Mouse (Mus musculus): ENCODE data around the gene Apopt1. TPM values are rescaled to one million over a fixed set of nuclear protein-coding genes. Genes with fewer than 3 reads are reported as not detected.
A peak's percentile ranks its signal among the peaks of the same experiment; 100 is the strongest.

Gene Apopt1
- polyA plus RNA-seq, 1 experiment from 2014 or later: 56.2 TPM

GRCm38 (mm10) chr12:111686390-111686789 lies 26.7 kb upstream of the Apopt1 start:
- no peak for ATAC-seq
- Histone ChIP-seq H3K27me3 (no peaks in the 10 kb centered on the region), H3K9ac (0 out of 2 replicates have a peak overlapping the region, but pooled peaks have one; percentile 27), H3K4me1 (peaks cover 42% of the 10 kb centered on the region), H3K4me2 (no peak overlapping the region), H3K4me3 (no peak overlapping the region), H3K36me3 (ENCODE audit: poor library complexity, severe bottlenecking) (peaks cover 29% of the 10 kb centered on the region), H3K9me3 (replicated peaks) (no peaks in the 10 kb centered on the region), H3K27ac (peak overlapping the region; percentile 92)
- 90% methylated on average over 4 of the region's 4 CpGs for WGBS

GRCm38 (mm10) chr12:111687350-111688068 lies 25.6 kb upstream of the Apopt1 start:
- 17% methylated on average over 14 of the region's 14 CpGs for WGBS
- peaks cover 53% of the 10 kb centered on the region for H3K4me1 ChIP-seq

GRCm38 (mm10) chr12:111688069-111688428 lies 25.0 kb upstream of the Apopt1 start:
- Histone ChIP-seq H3K4me2 (peak overlapping the region; percentile 20; the same call in 1 of the 2 replicates), H3K9me3 (replicated peaks) (no peaks in the 10 kb centered on the region), H3K27ac (peak overlapping the region; percentile 92), H3K4me3 (no peak overlapping the region), H3K27me3 (no peaks in the 10 kb centered on the region), H3K4me1 (peaks cover 59% of the 10 kb centered on the region), H3K9ac (peak overlapping the region; percentile 43), H3K36me3 (ENCODE audit: poor library complexity, severe bottlenecking) (peaks cover 13% of the 10 kb centered on the region)
- ATAC-seq: no peak
- WGBS: 40% methylated on average over 2 of the region's 2 CpGs

More at GRCm38 (mm10) chr12:111687350-111688068, 25.6 kb upstream of the Apopt1 start:
- Histone ChIP-seq H3K27me3 (no peaks in the 10 kb centered on the region), H3K9ac (peak overlapping the region; percentile 43), H3K4me2 (peak overlapping the region; percentile 20), H3K9me3 (replicated peaks) (no peaks in the 10 kb centered on the region), H3K36me3 (ENCODE audit: poor library complexity, severe bottlenecking) (peaks cover 18% of the 10 kb centered on the region), H3K4me3 (no peak overlapping the region), H3K27ac (peak overlapping the region; percentile 92)
- ATAC-seq: peak; percentile 79

GRCm38 (mm10) chr12:111689426-111689825 lies 23.6 kb upstream of the Apopt1 start:
- H3K27ac ChIP-seq: 0 out of 2 replicates have a peak overlapping the region, but pooled peaks have one; percentile 48
- H3K9me3 ChIP-seq (replicated peaks): no peaks in the 10 kb centered on the region
- H3K36me3 ChIP-seq (ENCODE audit: poor library complexity, severe bottlenecking): no peaks in the 10 kb centered on the region
- no peaks in the 10 kb centered on the region for H3K27me3 ChIP-seq
- H3K4me2 ChIP-seq: no peak overlapping the region
- H3K9ac ChIP-seq: no peak overlapping the region
- peaks cover 73% of the 10 kb centered on the region for H3K4me1 ChIP-seq
- no peak overlapping the region for H3K4me3 ChIP-seq
- 84% methylated on average over 11 of the region's 11 CpGs for WGBS
- no peak for ATAC-seq

- ATAC-seq: no peak
- Histone ChIP-seq H3K4me3 (no peak overlapping the region), H3K4me1 (peaks cover 90% of the 10 kb centered on the region), H3K27ac (peak overlapping the region; percentile 99), H3K4me2 (no peak overlapping the region), H3K9me3 (replicated peaks) (no peaks in the 10 kb centered on the region), H3K9ac (peak overlapping the region; percentile 38), H3K27me3 (no peaks in the 10 kb centered on the region), H3K36me3 (ENCODE audit: poor library complexity, severe bottlenecking) (no peaks in the 10 kb centered on the region)
- WGBS: 4% methylated on average over 5 of the region's 5 CpGs
These were observed 21.7 kb upstream of the Apopt1 start for GRCm38 (mm10) chr12:111691346-111691872.

- peaks cover 75% of the 10 kb centered on the region for H3K4me1 ChIP-seq
- H3K27ac ChIP-seq: peak overlapping the region; percentile 99
- H3K36me3 ChIP-seq (ENCODE audit: poor library complexity, severe bottlenecking): no peaks in the 10 kb centered on the region
- ATAC-seq: no peak
- peak overlapping the region; percentile 43 for H3K4me2 ChIP-seq
- 60% methylated on average over 5 of the region's 5 CpGs for WGBS
- no peaks in the 10 kb centered on the region for H3K27me3 ChIP-seq
- no peaks in the 10 kb centered on the region for H3K9me3 ChIP-seq (replicated peaks)
- peak overlapping the region; percentile 48 for H3K9ac ChIP-seq
- H3K4me3 ChIP-seq: no peak overlapping the region
These were observed 20.2 kb upstream of the Apopt1 start for GRCm38 (mm10) chr12:111692899-111693298.

GRCm38 (mm10) chr12:111693341-111694270 lies 19.5 kb upstream of the Apopt1 start:
- peak overlapping the region; percentile 99 for H3K27ac ChIP-seq
- 0 out of 2 replicates have a peak overlapping the region, but pooled peaks have one; percentile 9 for H3K4me3 ChIP-seq
- ATAC-seq: peak; percentile 88
- H3K27me3 ChIP-seq: no peaks in the 10 kb centered on the region
- peak overlapping the region; percentile 43 for H3K4me2 ChIP-seq
- no peaks in the 10 kb centered on the region for H3K36me3 ChIP-seq (ENCODE audit: poor library complexity, severe bottlenecking)
- H3K9ac ChIP-seq: peak overlapping the region; percentile 56
- WGBS: 5% methylated on average over 18 of the region's 18 CpGs
- peaks cover 70% of the 10 kb centered on the region for H3K4me1 ChIP-seq
- no peaks in the 10 kb centered on the region for H3K9me3 ChIP-seq (replicated peaks)

GRCm38 (mm10) chr12:111694271-111694781 lies 18.7 kb upstream of the Apopt1 start:
- Histone ChIP-seq H3K36me3 (ENCODE audit: poor library complexity, severe bottlenecking) (no peaks in the 10 kb centered on the region), H3K4me3 (peak overlapping the region; percentile 9; the same call in 1 of the 2 replicates), H3K4me1 (peaks cover 69% of the 10 kb centered on the region), H3K9me3 (replicated peaks) (no peaks in the 10 kb centered on the region), H3K9ac (peak overlapping the region; percentile 56), H3K27ac (peak overlapping the region; percentile 99), H3K4me2 (peak overlapping the region; percentile 43), H3K27me3 (no peaks in the 10 kb centered on the region)
- ATAC-seq: peak; percentile 25
- under 1% methylated on average over 12 of the region's 12 CpGs for WGBS

GRCm38 (mm10) chr12:111694880-111695804 lies 17.9 kb upstream of the Apopt1 start:
- peak; percentile 56 for ATAC-seq
- Histone ChIP-seq H3K36me3 (ENCODE audit: poor library complexity, severe bottlenecking) (no peaks in the 10 kb centered on the region), H3K4me3 (0 out of 2 replicates have a peak overlapping the region, but pooled peaks have one; percentile 9), H3K9ac (peak overlapping the region; percentile 56), H3K4me1 (peaks cover 61% of the 10 kb centered on the region), H3K4me2 (peak overlapping the region; percentile 43), H3K27ac (peak overlapping the region; percentile 99), H3K27me3 (no peaks in the 10 kb centered on the region), H3K9me3 (replicated peaks) (no peaks in the 10 kb centered on the region)
- 28% methylated on average over 13 of the region's 13 CpGs for WGBS

- no peak for ATAC-seq
- Histone ChIP-seq H3K27me3 (no peaks in the 10 kb centered on the region), H3K36me3 (ENCODE audit: poor library complexity, severe bottlenecking) (no peaks in the 10 kb centered on the region), H3K4me1 (peaks cover 51% of the 10 kb centered on the region), H3K4me2 (no peak overlapping the region), H3K9ac (no peak overlapping the region), H3K4me3 (no peak overlapping the region), H3K27ac (peak overlapping the region; percentile 99), H3K9me3 (replicated peaks) (no peaks in the 10 kb centered on the region)
- 19% methylated on average over 6 of the region's 6 CpGs for WGBS
These were observed 16.8 kb upstream of the Apopt1 start for GRCm38 (mm10) chr12:111696239-111696638.

GRCm38 (mm10) chr12:111697708-111698107 lies 15.4 kb upstream of the Apopt1 start:
- H3K4me1 ChIP-seq: peaks cover 36% of the 10 kb centered on the region
- H3K9me3 ChIP-seq (replicated peaks): no peaks in the 10 kb centered on the region
- no peak for ATAC-seq
- H3K4me3 ChIP-seq: no peak overlapping the region
- no peak overlapping the region; the same call in 1 of the 2 replicates for H3K27ac ChIP-seq
- H3K9ac ChIP-seq: no peak overlapping the region; the same call in 1 of the 2 replicates
- no peak overlapping the region for H3K4me2 ChIP-seq
- 63% methylated on average over 4 of the region's 4 CpGs for WGBS
- no peaks in the 10 kb centered on the region for H3K27me3 ChIP-seq
- H3K36me3 ChIP-seq (ENCODE audit: poor library complexity, severe bottlenecking): no peaks in the 10 kb centered on the region
